Mouse (Mus musculus) neural tube, embryonic 11.5 days (tissue): Measurements from ENCODE around the gene Hist1h3b. TPM values are rescaled to one million over a fixed set of nuclear protein-coding genes. Genes with fewer than 3 reads are reported as not detected.
"Not testable (repeated sequence)": the region's sequence is repeated elsewhere in the genome, so short reads cannot be mapped to it uniquely, and the experiment has no call there.

ENCODE experiments used
- ATAC-seq: fragments of 200-750 bp; cut with Nextera tagmentation; 2 replicates; pipeline ENCODE4 v1.8.0; 2017; ENCODE audit warnings: moderate number of reproducible peaks, mild to moderate bottlenecking, moderate TSS enrichment, moderate library complexity; ENCODE audit not compliant: insufficient read depth, low FRiP score, low TSS enrichment
- DNase-seq: peaks from one replicate; pipeline ENCODE4 v3.0.0-alpha.2; 2015; ENCODE audit warnings: low spot score
- H3K27ac ChIP-seq: fragments of 300-500 bp; sonication (generic); 2 replicates; pipeline ENCODE4 v1.5.1; 2014; ENCODE audit warnings: low read depth, mild to moderate bottlenecking, low read length
- H3K27me3 ChIP-seq: fragments of 300-500 bp; sonication (generic); 2 replicates; pipeline ENCODE4 v1.6.1; 2014; ENCODE audit warnings: mild to moderate bottlenecking, low read length, mixed read lengths; ENCODE audit not compliant: control insufficient read depth, insufficient read depth
- H3K36me3 ChIP-seq: fragments of 300-500 bp; sonication (generic); 2 replicates; pipeline ENCODE4 v1.6.1; 2014; ENCODE audit warnings: mild to moderate bottlenecking, low read length, moderate library complexity, mixed read lengths; ENCODE audit not compliant: control insufficient read depth, insufficient read depth
- H3K4me1 ChIP-seq: fragments of 300-500 bp; sonication (generic); 2 replicates; pipeline ENCODE4 v1.6.1; 2014; ENCODE audit warnings: low read length, mixed read lengths; ENCODE audit not compliant: control insufficient read depth, insufficient read depth
- H3K4me2 ChIP-seq: fragments of 300-500 bp; sonication (generic); 2 replicates; pipeline ENCODE4 v1.6.1; 2014; ENCODE audit warnings: low read depth, mild to moderate bottlenecking, moderate library complexity
- H3K4me3 ChIP-seq: fragments of 300-500 bp; sonication (generic); 2 replicates; pipeline ENCODE4 v1.5.1; 2014; ENCODE audit warnings: low read depth, low read length
- H3K9ac ChIP-seq: fragments of 300-500 bp; sonication (generic); 2 replicates; pipeline ENCODE4 v1.6.1; 2014; ENCODE audit warnings: mild to moderate bottlenecking, low read length
- H3K9me3 ChIP-seq: fragments of 300-500 bp; sonication (generic); 2 replicates; pipeline ENCODE4 v1.6.1; 2016; ENCODE audit warnings: low read length; ENCODE audit not compliant: control insufficient read depth
- WGBS: fragments of 180-500 bp; shearing (Covaris S2); extraction: QIAGEN DNeasy Blood & Tissue Kit; methylation state at CpG from one replicate; pipeline ENCODE4 v1.1.7; 2014; 5-methylcytosine and 5-hydroxymethylcytosine counted together
- polyA plus RNA-seq: library from polyadenylated mRNA; unstranded; fragments of >200 nt; fragmentation: Nextera tagmentation; extraction: Ambion mirVana; gene quantifications from 2 replicates; pipeline ENCODE4 v1.2.1, GENCODE M21; 2014

Gene Hist1h3b
- polyA plus RNA-seq, 1 experiment from 2014 or later = 6.2 TPM

DNA sequence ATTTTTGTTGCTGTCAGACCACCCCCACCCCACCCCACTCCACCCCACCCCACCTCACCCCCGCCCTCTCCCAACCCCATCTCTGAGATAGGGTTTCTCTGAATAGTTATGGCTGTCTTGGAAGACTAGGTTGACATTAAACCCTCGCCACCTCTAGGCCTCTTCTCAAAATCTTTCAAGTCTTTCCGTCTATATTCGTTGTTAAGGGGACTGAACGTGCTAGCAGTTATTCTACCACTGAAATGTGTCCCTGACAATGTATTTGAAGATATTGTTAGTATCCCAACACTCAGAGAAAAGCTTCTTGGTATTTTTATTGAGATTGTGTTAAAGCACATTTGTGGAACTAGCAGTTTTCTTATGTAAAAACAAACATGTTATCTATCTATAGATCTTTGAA lies 11.2 kb upstream of the Hist1h3b start:
- Histone ChIP-seq H3K27me3 (no peaks in the 10 kb centered on the region), H3K4me3 (no peak overlapping the region), H3K9me3 (no peaks in the 10 kb centered on the region), H3K9ac (no peak overlapping the region), H3K4me1 (peaks cover 10% of the 10 kb centered on the region; the same call in 1 of the 2 replicates), H3K27ac (no peak overlapping the region), H3K36me3 (no peaks in the 10 kb centered on the region), H3K4me2 (peak overlapping the region; percentile 93; the same call in 1 of the 2 replicates)
- ATAC-seq = no peak
- DNase-seq = no peak
- 68% methylated on average over 5 of the region's 5 CpGs for WGBS

DNA sequence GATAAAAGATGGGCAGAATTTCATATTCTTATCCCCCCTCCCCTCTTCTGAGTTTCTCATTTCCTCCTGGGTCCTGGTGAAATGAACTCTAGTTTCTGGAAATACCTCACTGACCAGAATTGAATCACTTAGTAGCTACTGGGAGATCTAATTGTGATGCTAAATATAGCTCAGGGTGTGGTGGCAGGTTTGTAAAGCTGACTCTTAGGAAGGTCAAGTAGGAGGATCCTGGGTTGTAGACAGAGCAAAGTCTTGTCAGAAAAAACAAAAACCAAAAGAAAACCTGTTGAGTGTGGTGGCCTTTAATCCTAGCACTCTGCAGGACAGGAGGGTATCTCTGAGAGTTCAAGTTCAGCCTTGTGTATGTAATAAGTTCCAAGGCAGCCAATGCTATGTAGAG lies 10.1 kb upstream of the Hist1h3b start:
- Histone ChIP-seq H3K36me3 (no peaks in the 10 kb centered on the region), H3K4me2 (no peak overlapping the region), H3K27me3 (no peaks in the 10 kb centered on the region), H3K9me3 (no peaks in the 10 kb centered on the region), H3K4me3 (no peak overlapping the region), H3K9ac (no peak overlapping the region), H3K4me1 (peaks cover 10% of the 10 kb centered on the region; the same call in 1 of the 2 replicates), H3K27ac (no peak overlapping the region)
- no peak for ATAC-seq
- DNase-seq = no peak

GRCm38 (mm10) chr13:23743215-23743614 lies 8.9 kb upstream of the Hist1h3b start:
- WGBS = 91% methylated on average over 5 of the region's 5 CpGs
- Histone ChIP-seq H3K9me3 (no peaks in the 10 kb centered on the region), H3K4me3 (no peak overlapping the region), H3K27me3 (no peaks in the 10 kb centered on the region), H3K9ac (no peak overlapping the region), H3K36me3 (no peaks in the 10 kb centered on the region), H3K4me1 (peaks cover 18% of the 10 kb centered on the region; the same call in 1 of the 2 replicates), H3K27ac (no peak overlapping the region), H3K4me2 (no peak overlapping the region)
- no peak for DNase-seq
- ATAC-seq = no peak

DNA sequence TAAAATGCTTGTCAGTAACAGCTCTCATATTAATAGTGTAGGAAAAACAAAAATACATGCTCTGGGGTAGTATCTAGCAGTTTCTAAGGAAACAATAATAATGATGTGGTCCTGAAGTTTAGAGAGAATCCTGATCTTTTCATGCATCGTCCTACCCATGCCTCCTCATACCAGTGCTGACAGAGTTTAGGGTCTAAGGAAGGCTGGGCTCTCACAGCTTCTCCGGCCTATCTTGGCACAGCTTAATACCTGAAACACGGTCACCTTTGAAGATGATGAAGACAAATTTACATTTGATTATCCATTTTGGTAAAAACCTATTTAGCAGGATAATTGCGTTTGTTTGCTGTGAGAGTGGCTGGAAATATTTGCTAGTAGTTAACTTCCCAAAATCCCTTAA lies 8.1 kb upstream of the Hist1h3b start:
- no peak for DNase-seq
- 53% methylated on average over 4 of the region's 4 CpGs for WGBS
- no peaks in the 10 kb centered on the region for H3K27me3 ChIP-seq
- H3K36me3 ChIP-seq = no peaks in the 10 kb centered on the region
- H3K4me2 ChIP-seq = peak overlapping the region; percentile 11; the same call in 1 of the 2 replicates
- H3K9ac ChIP-seq = no peak overlapping the region; the same call in 1 of the 2 replicates
- ATAC-seq = no peak
- peaks cover 18% of the 10 kb centered on the region; the same call in 1 of the 2 replicates for H3K4me1 ChIP-seq
- H3K27ac ChIP-seq = peak overlapping the region; percentile 70; the same call in 1 of the 2 replicates
- no peaks in the 10 kb centered on the region for H3K9me3 ChIP-seq
- H3K4me3 ChIP-seq = peak overlapping the region; percentile 32; the same call in 1 of the 2 replicates

- Histone ChIP-seq H3K4me3 (peak overlapping the region; percentile 32), H3K4me2 (peak overlapping the region; percentile 58), H3K36me3 (no peaks in the 10 kb centered on the region), H3K27me3 (no peaks in the 10 kb centered on the region), H3K27ac (peak overlapping the region; percentile 70; the same call in 1 of the 2 replicates), H3K9me3 (no peaks in the 10 kb centered on the region), H3K4me1 (peaks cover 16% of the 10 kb centered on the region; the same call in 1 of the 2 replicates), H3K9ac (peak overlapping the region; percentile 60)
- WGBS = 3% methylated on average over 20 of the region's 36 CpGs
- ATAC-seq = no peak
- no peak for DNase-seq
These were observed 7.4 kb upstream of the Hist1h3b start for GRCm38 (mm10) chr13:23744421-23745380.

DNA sequence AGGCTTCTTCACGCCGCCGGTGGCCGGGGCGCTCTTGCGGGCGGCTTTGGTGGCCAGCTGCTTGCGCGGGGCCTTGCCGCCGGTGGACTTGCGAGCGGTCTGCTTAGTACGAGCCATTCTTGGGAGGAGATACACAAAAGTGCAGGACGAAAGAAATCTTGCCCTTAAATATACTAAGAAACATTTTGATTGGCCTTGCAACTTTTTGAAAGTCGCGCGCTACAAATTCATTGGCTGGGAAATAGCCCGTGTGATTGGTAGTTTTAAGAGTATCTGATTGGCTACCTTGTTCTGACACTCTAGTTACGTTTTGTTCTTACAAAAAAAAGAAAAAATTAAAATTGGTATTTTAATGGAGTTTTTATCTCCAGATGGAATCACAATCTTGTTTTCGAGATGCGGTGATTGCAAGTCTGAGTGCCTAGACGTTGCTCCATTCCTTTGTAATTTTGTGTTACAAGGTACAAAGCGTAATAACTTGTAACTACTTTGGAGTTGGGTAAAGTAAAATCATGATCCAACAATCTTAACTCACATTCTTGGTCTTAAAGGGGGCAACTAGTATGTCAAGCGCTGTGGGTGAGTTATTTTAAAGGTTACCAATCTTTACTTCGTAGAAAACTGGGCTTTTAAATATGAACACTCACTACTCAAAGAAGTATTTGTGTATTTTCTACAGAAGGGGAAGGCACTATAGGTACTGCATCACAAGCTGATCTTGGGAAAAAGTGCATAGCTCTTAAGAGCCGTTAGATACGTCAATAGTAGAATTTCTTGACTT lies 6.5 kb upstream of the Hist1h3b start, which contains the start of gene Hist1h3c:
Gene Hist1h3c, minus strand, starts transcription at position 222 of the 781 bp plus-strand sequence.
- H3K4me3 ChIP-seq = peak within 1 kb of the TSS; percentile 36
- no peaks in the 10 kb centered on the region for H3K9me3 ChIP-seq
- H3K4me1 ChIP-seq = peaks cover 13% of the 10 kb centered on the region; the same call in 1 of the 2 replicates
- H3K36me3 ChIP-seq = no peaks in the 10 kb centered on the region
- no peaks in the 10 kb centered on the region for H3K27me3 ChIP-seq
- peak within 1 kb of the TSS; percentile 58 for H3K4me2 ChIP-seq
- peak within 1 kb of the TSS; percentile 63 for H3K9ac ChIP-seq
- peak within 1 kb of the TSS; percentile 98 for H3K27ac ChIP-seq
- DNase-seq = peak; percentile 87
- WGBS = under 1% methylated on average over 24 of the region's 28 CpGs
- peak; percentile 76 for ATAC-seq

- H3K9ac ChIP-seq = peak within 1 kb of the TSS; percentile 63
- not testable (repeated sequence) for H3K9me3 ChIP-seq, H3K36me3 ChIP-seq, H3K27me3 ChIP-seq
- peak within 1 kb of the TSS; percentile 36 for H3K4me3 ChIP-seq
- H3K4me1 ChIP-seq = peaks cover 13% of the 10 kb centered on the region; the same call in 1 of the 2 replicates
- peak within 1 kb of the TSS; percentile 58 for H3K4me2 ChIP-seq
- ATAC-seq (peak; percentile 89), DNase-seq (peak; percentile 82)
- WGBS = under 1% methylated on average over 36 of the region's 58 CpGs
- peak within 1 kb of the TSS; percentile 98 for H3K27ac ChIP-seq
These were observed 5.6 kb upstream of the Hist1h3b start, which contains the start of gene Hist1h2bb for GRCm38 (mm10) chr13:23746201-23747080. Gene Hist1h2bb, plus strand, starts transcription at chr13:23746734.
